Mouse (Mus musculus): ENCODE measurements around the gene Slc6a8. TPM values are rescaled to one million over a fixed set of nuclear protein-coding genes. Genes with fewer than 3 reads are reported as not detected.

The Slc6a8 gene
- polyA plus RNA-seq (2014; fragmentation: Illumina TruSeq; extraction: RNeasy Lipid Tissue Mini Kit (QIAGEN cat#74804); ENCODE audit: low read depth, low replicate concordance): 302 TPM

DNA sequence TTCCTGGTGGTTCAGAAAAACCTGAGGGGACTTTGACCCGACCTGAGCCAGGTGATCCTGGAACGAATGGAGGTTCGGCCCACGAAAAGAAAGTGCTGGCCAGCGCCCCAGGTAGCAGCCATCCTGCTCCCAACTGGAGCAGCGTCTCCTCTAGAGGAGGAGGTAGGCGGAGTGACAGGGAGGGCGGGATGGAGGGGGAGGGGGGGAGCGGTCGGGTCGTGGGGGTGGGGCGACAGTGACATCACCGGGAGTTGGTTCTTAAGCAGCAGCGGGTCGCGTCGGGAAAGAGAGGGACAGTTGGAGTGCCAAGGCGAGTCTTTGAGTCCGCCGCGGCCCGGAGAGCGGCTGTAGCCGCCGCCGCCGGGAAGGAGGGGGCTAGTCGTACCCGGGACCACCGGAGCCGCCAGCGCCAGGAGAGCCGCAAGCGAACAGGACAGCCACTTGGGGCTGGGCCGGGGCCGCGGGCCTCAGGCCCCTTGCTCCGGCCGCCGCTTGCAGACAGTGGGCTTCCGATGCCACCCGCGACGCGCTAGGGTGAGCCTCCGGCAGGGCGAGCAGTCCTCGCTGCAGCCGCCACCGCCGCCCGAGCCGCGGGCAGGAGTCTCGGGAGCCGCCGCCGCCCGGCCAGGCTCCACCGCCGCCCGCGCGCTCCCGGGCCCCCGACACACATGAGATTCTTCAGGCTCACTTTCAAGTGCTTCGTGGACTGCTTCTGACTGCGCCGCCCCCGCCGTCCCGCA lies at the start of gene Slc6a8:
TSS of gene Slc6a8 (plus strand) at position 272 of the 740 bp plus-strand sequence.

DNA sequence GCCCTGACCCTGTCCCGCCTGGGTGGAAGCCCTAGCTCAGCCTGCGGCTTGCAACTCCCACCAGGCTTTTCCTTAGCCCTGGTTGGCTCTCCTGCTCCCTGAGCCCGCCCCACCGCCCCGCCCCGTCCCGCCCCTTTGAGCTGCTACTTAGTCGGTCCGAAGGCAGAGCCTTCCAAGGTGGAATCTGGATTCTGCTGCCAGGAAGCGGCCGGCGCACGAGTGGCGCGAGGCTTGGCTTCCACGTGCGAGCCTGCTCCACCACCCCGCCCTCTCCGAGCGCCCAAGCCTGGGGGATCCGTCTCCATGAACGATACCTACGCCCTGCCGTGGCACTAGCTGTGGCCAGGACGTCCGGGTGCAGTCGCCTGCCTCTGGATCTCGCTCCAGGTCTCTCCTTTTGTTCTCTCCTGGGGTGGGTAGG lies 33.7 kb upstream of the Slc6a8 start, which contains the start of gene Dusp9:
TSS of gene Dusp9 (plus strand) at position 165 of the 421 bp plus-strand sequence.

DNA sequence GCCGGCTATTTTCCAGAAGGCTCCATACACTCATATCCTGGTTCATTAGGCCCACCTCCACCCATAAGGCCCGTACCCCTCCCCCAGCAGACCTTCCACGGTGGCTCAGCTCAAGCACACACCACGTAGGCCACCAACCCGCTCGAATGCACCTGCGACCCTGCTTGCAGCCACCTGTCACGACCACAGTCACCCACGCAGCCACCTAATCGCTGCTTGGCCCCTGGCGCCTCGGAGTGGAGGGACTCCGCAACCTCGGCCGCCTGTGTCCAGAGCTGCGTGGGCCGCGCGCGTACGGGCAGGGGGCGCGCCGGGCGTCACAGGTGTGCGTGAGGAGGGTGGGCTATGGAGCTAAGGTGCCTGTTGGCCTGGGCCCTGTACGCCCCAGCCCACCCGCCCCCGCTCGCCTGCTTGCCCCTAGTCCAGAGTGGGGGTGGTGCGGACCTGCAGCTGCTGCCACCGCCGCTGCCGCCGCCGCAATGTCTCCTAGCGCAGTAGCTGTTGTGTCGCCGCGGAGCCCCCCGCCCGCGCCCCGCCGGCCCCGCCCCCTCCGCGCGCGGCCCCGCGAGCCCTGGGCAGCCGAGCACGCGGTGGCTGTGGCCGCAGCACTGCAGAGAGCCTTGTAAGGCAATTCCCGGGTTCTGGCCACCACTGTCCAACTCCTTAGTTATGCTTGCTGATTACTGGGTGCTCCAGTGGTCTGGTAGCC lies 13.2 kb upstream of the Slc6a8 start, which contains the start of gene Pnck:
TSS of gene Pnck (minus strand) at position 543 of the 709 bp plus-strand sequence.

DNA sequence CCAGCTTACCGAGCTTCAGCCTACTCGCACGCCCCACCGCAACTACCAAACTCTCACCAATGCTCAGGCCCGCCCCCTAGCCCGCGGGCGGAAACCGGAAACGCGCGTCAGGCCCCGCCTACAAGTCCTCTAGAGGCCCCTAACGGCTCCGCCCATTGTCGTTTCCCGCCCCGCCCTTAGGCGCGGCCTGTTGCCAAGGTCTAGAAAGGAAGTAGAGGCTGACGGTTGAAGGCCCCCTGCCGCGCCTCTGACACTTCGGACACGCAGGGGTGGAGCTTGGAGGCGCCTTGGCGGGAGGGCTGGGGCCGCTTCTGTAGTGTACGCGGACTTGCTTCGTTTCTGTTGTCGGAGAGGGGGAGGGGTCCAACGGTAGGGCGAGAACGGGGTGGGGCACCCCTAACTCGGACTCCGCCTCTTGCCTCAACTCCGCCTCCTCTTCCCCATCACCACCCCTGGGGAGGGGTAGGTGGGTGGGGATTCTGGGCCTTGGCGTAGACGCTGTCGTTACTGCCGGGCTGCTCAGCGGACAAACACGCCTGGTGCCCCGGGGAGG lies 43.2 kb downstream of the Slc6a8 start, which contains the start of the genes Bcap31 and Abcd1:
TSS of gene Bcap31 (minus strand) at position 67 of the 553 bp plus-strand sequence.
TSS of gene Abcd1 (plus strand) at position 489 of the 553 bp plus-strand sequence.

Other genes with a start within 250 kb of the Slc6a8 start
- gene Trex2, start 237.8 kb upstream of the Slc6a8 start, polyA plus RNA-seq (2014; fragmentation: Illumina TruSeq; extraction: RNeasy Lipid Tissue Mini Kit (QIAGEN cat#74804); ENCODE audit: low read depth, low replicate concordance): not detected
- 4.0 TPM for gene Haus7, start 214.1 kb upstream of the Slc6a8 start, polyA plus RNA-seq (2014; fragmentation: Illumina TruSeq; extraction: RNeasy Lipid Tissue Mini Kit (QIAGEN cat#74804); ENCODE audit: low read depth, low replicate concordance)
- gene Bgn, start 189.5 kb upstream of the Slc6a8 start, polyA plus RNA-seq (2014; fragmentation: Illumina TruSeq; extraction: RNeasy Lipid Tissue Mini Kit (QIAGEN cat#74804); ENCODE audit: low read depth, low replicate concordance): 88.1 TPM
- gene Atp2b3, start 170.1 kb upstream of the Slc6a8 start, polyA plus RNA-seq (2014; fragmentation: Illumina TruSeq; extraction: RNeasy Lipid Tissue Mini Kit (QIAGEN cat#74804); ENCODE audit: low read depth, low replicate concordance): not detected
- gene Dusp9, start 33.7 kb upstream of the Slc6a8 start, polyA plus RNA-seq (2014; fragmentation: Illumina TruSeq; extraction: RNeasy Lipid Tissue Mini Kit (QIAGEN cat#74804); ENCODE audit: low read depth, low replicate concordance): not detected
- gene Pnck, start 13.0 kb upstream of the Slc6a8 start, polyA plus RNA-seq (2014; fragmentation: Illumina TruSeq; extraction: RNeasy Lipid Tissue Mini Kit (QIAGEN cat#74804); ENCODE audit: low read depth, low replicate concordance): not detected
- gene Bcap31, start 43.0 kb downstream of the Slc6a8 start, polyA plus RNA-seq (2014; fragmentation: Illumina TruSeq; extraction: RNeasy Lipid Tissue Mini Kit (QIAGEN cat#74804); ENCODE audit: low read depth, low replicate concordance): 171 TPM
- 3.0 TPM for gene Abcd1, start 43.4 kb downstream of the Slc6a8 start, polyA plus RNA-seq (2014; fragmentation: Illumina TruSeq; extraction: RNeasy Lipid Tissue Mini Kit (QIAGEN cat#74804); ENCODE audit: low read depth, low replicate concordance)
- gene Plxnb3, start 83.9 kb downstream of the Slc6a8 start, polyA plus RNA-seq (2014; fragmentation: Illumina TruSeq; extraction: RNeasy Lipid Tissue Mini Kit (QIAGEN cat#74804); ENCODE audit: low read depth, low replicate concordance): not detected
- 0.28 TPM for gene Srpk3, start 101.3 kb downstream of the Slc6a8 start, polyA plus RNA-seq (2014; fragmentation: Illumina TruSeq; extraction: RNeasy Lipid Tissue Mini Kit (QIAGEN cat#74804); ENCODE audit: low read depth, low replicate concordance)
- 37.1 TPM for gene Idh3g, start 113.7 kb downstream of the Slc6a8 start, polyA plus RNA-seq (2014; fragmentation: Illumina TruSeq; extraction: RNeasy Lipid Tissue Mini Kit (QIAGEN cat#74804); ENCODE audit: low read depth, low replicate concordance)
- 50.8 TPM for gene Ssr4, start 113.9 kb downstream of the Slc6a8 start, polyA plus RNA-seq (2014; fragmentation: Illumina TruSeq; extraction: RNeasy Lipid Tissue Mini Kit (QIAGEN cat#74804); ENCODE audit: low read depth, low replicate concordance)
- 0.54 TPM for gene Pdzd4, start 151.8 kb downstream of the Slc6a8 start, polyA plus RNA-seq (2014; fragmentation: Illumina TruSeq; extraction: RNeasy Lipid Tissue Mini Kit (QIAGEN cat#74804); ENCODE audit: low read depth, low replicate concordance)
- gene Avpr2, start 219.0 kb downstream of the Slc6a8 start, polyA plus RNA-seq (2014; fragmentation: Illumina TruSeq; extraction: RNeasy Lipid Tissue Mini Kit (QIAGEN cat#74804); ENCODE audit: low read depth, low replicate concordance): not detected
- gene L1cam, start 223.0 kb downstream of the Slc6a8 start, polyA plus RNA-seq (2014; fragmentation: Illumina TruSeq; extraction: RNeasy Lipid Tissue Mini Kit (QIAGEN cat#74804); ENCODE audit: low read depth, low replicate concordance): 17.9 TPM
- 1.9 TPM for gene Arhgap4, start 248.7 kb downstream of the Slc6a8 start, polyA plus RNA-seq (2014; fragmentation: Illumina TruSeq; extraction: RNeasy Lipid Tissue Mini Kit (QIAGEN cat#74804); ENCODE audit: low read depth, low replicate concordance)
- gene Naa10, start 248.8 kb downstream of the Slc6a8 start, polyA plus RNA-seq (2014; fragmentation: Illumina TruSeq; extraction: RNeasy Lipid Tissue Mini Kit (QIAGEN cat#74804); ENCODE audit: low read depth, low replicate concordance): 8.7 TPM

Data from sigmoid colon, adult 10 weeks (tissue).